ENCODE assay signal across 8 mouse cellular contexts in the genomic region with DNA sequence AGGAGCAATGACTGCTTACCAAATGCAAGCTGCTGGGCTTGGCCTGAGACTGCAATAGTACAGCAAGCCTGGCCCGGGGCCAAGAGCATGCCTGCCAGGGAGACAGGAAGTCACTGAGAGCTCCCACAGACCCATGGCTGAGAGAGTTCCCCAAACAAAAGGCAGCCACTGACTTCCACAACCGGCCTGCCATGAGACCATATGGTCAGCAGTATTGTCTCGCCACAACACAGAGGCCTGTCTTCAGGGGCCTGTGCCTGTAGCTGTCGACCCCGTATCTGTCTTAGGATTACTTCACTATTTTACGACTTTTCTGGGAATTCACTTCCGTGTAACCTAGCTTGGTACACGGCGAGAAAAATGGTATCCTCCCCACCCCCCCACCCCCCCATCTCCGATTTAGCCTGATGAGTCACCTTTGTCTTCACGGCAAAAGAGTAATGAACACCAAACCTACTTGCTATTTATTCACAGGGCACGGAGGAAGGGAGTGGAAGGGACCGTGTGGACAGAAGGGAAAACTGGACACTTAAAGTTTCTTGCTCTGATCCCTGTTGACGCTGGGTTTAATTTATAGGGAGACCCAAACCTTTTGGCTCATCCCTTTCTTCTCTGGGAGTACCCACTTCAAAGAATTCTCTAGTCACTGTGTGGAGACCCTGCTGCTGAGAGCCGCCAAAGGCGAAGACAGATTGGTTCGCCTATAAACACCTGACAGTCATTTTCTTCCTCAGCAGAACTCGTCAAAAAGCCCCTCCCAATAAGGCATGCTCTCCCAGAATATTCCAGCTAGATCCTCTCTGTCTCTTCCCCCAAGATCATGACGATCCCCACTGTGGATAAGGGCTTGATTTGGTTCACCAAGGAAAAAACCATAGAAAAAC. TPM values are rescaled to one million over a fixed set of nuclear protein-coding genes. Genes with fewer than 3 reads are reported as not detected.
DNase-seq lines count a peak whose midpoint lies in the region; ATAC-seq lines count a peak whose summit lies in the region.

No protein-coding gene starts in this region.

- DNase-seq in adipocyte (ENCODE audit: low spot score), result peak; percentile 93
- DNase-seq in embryo, embryonic 10.5 days (ENCODE audit: low spot score), result peak; percentile 80
- peak; percentile 88 for DNase-seq in gastrocnemius, postnatal 25 days
- DNase-seq in left cerebral cortex, adult 8-10 months (ENCODE audit: low spot score in 2 of 2), result peak; percentile 50 to 82
- DNase-seq in lung, postnatal 4 days, result peak; percentile 97 to 98
- peak; percentile 66 for DNase-seq in retina, embryonic 14.5 days (ENCODE audit: low spot score)
- peak; percentile 86 for DNase-seq in thymus, postnatal 25 days

- ATAC-seq in inflammation-experienced regulatory T-cells, adult 6 months, result peak; percentile 92

RNA-seq across cellular contexts. Expression of a gene that starts 16.2 kb away (rescaled TPM):
- total RNA-seq in gastrocnemius, postnatal 25 days (2021), result 1 to 10 TPM; 2.4 to 2.5 TPM
- 1 to 10 TPM in 1 of 3 experiments, under 1 TPM in 1, not detected in 1; 0.68 to 2.2 TPM for polyA plus RNA-seq in inflammation-experienced regulatory T-cells, adult 6 months (2017; shearing (Covaris generic))
- total RNA-seq in left cerebral cortex, adult 8-10 months (2022), result 1 to 10 TPM; 6.7 to 8.3 (median 7.1) TPM

Comparison
In these comparisons a context has a peak if more than half of its experiments do, and no peak if none do; other contexts are left out.
1. Peak in every context shown above with its lines: DNase-seq and ATAC-seq.